Mouse (Mus musculus) lung, adult 10 weeks (tissue): ENCODE data around the gene Atxn7l3b. TPM values are rescaled to one million over a fixed set of nuclear protein-coding genes. Genes with fewer than 3 reads are reported as not detected.

Experiments used
- polyA plus RNA-seq: library from polyadenylated mRNA; stranded (reverse); fragments of 350-450 nt; fragmentation: Illumina TruSeq; extraction: RNeasy Lipid Tissue Mini Kit (QIAGEN cat#74804); gene quantifications from one replicate; pipeline ENCODE4 v1.2.3, GENCODE M21; 2014; ENCODE audit warnings: low read depth, low replicate concordance; ENCODE audit not compliant: insufficient read depth

Atxn7l3b gene
- polyA plus RNA-seq: 42.6 TPM

DNA sequence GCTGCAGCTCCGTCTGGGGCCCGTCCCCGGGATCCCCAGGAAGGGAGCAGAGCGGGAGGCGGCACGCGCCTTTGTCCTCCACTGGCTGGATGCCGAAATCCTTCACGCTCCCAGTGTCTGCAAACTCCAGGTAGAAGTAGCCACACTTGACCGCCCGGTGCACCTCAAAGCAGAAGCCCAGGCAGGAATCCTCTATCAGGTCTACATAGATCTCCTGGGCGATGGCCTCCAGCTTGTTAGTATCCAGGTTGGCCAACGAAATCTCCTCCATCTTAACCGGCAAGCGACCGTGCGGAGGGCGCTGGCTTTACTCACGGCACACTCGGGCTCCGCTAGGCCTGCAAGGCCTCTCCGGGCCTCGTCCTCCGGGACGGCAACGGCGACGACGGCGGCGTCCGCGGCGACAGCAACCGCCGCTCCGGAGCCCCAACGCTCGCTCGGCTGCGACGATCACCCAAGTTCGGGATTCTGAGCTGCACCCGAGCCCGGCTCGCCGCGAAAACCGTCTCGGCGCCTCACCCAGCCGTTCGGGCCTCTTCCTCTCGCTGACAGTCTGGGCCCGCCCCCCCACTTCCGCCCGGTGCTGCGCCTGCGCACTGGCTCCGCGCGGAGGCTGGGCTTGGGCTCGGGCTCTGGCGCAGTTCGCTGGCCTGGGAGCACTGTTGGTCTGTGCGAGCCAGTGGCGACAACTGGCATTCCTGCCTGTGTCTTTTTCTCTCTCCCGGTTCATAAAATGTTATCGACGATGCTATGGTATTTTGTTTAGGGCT, at the start of gene Atxn7l3b:
Gene Atxn7l3b (minus strand): TSS at position 550 of the 770 bp plus-strand sequence.

